Mouse (Mus musculus): ENCODE measurements around the gene Stk32c. TPM values are rescaled to one million over a fixed set of nuclear protein-coding genes. Genes with fewer than 3 reads are reported as not detected.

The Stk32c gene
- total RNA-seq, 2 experiments from 2014 or later: 182 to 198 TPM

- peak; percentile 88 for DNase-seq (ENCODE audit: low spot score in 2 of 2)
- intact Hi-C loops (cut with DNase I): no loop called here
These were observed 127.4 kb downstream of the Stk32c start, which contains the start of gene Dpysl4 for GRCm38 (mm10) chr7:139085629-139086194. Gene Dpysl4 (plus strand): TSS chr7:139086001.

GRCm38 (mm10) chr7:139084316-139084715 lies 128.8 kb downstream of the Stk32c start:
- intact Hi-C loops (cut with DNase I): no loop called here
- DNase-seq (ENCODE audit: low spot score in 2 of 2): no peak

GRCm38 (mm10) chr7:139082281-139082680 lies 130.8 kb downstream of the Stk32c start:
- no peak for DNase-seq (ENCODE audit: low spot score in 2 of 2)
- intact Hi-C loops (cut with DNase I): no loop called here

GRCm38 (mm10) chr7:139081158-139081557 lies 131.9 kb downstream of the Stk32c start:
- no peak for DNase-seq (ENCODE audit: low spot score in 2 of 2)
- intact Hi-C loops (cut with DNase I): no loop called here

GRCm38 (mm10) chr7:139080714-139081113 lies 132.4 kb downstream of the Stk32c start:
- intact Hi-C loops (cut with DNase I): no loop called here
- DNase-seq (ENCODE audit: low spot score in 2 of 2): no peak

GRCm38 (mm10) chr7:139079141-139079540 lies 134.0 kb downstream of the Stk32c start:
- DNase-seq (ENCODE audit: low spot score in 2 of 2): no peak
- intact Hi-C loops (cut with DNase I): no loop called here

- no peak for DNase-seq (ENCODE audit: low spot score in 2 of 2)
- intact Hi-C loops (cut with DNase I): no loop called here
These were observed 134.9 kb downstream of the Stk32c start for GRCm38 (mm10) chr7:139078181-139078580.

GRCm38 (mm10) chr7:139077283-139077682 lies 135.8 kb downstream of the Stk32c start:
- intact Hi-C loops (cut with DNase I): no loop called here
- no peak for DNase-seq (ENCODE audit: low spot score in 2 of 2)

- intact Hi-C loops (cut with DNase I): no loop called here
- no peak for DNase-seq (ENCODE audit: low spot score in 2 of 2)
These were observed 137.9 kb downstream of the Stk32c start for GRCm38 (mm10) chr7:139075054-139075794.

GRCm38 (mm10) chr7:139074189-139074588 lies 138.9 kb downstream of the Stk32c start:
- DNase-seq (ENCODE audit: low spot score in 2 of 2): no peak

GRCm38 (mm10) chr7:139068182-139068623 lies 144.9 kb downstream of the Stk32c start:
- intact Hi-C loops (cut with DNase I): no loop called here
- DNase-seq (ENCODE audit: low spot score in 2 of 2): peak; percentile 74 to 78

More at GRCm38 (mm10) chr7:139074189-139074588, 138.9 kb downstream of the Stk32c start:
- intact Hi-C loops (cut with DNase I): no loop called here

GRCm38 (mm10) chr7:139063406-139063805 lies 149.7 kb downstream of the Stk32c start:
- no peak for DNase-seq (ENCODE audit: low spot score in 2 of 2)
- intact Hi-C loops (cut with DNase I): no loop called here

Other genes with a start within 250 kb of the Stk32c start
- 10 to 100 TPM; 55.3 to 56.0 TPM for gene Dpysl4, start 127.3 kb downstream of the Stk32c start, total RNA-seq (2021)
- 1 to 10 TPM; 6.4 TPM for gene Lrrc27, start 319 bp downstream of the Stk32c start, total RNA-seq (2021)
- gene Pwwp2b, start 35.2 kb upstream of the Stk32c start, total RNA-seq (2021): 10 to 100 TPM; 11.7 to 11.8 TPM
- 10 to 100 TPM; 56.5 to 60.1 TPM for gene Inpp5a, start 175.8 kb upstream of the Stk32c start, total RNA-seq (2021)